Mouse (Mus musculus) E14TG2a.4 (cell line): ENCODE results near the gene Disp1.

Source experiments
- H3K27me3 ChIP-seq: 2 replicates; pipeline ENCODE4 v1.6.1; 2014; ENCODE audit warnings: low read length, control low read depth; ENCODE audit not compliant: insufficient read depth
- H3K36me3 ChIP-seq: 2 replicates; pipeline ENCODE4 v1.6.1; 2014; ENCODE audit warnings: low read length, control low read depth; ENCODE audit not compliant: insufficient read depth
- H3K4me1 ChIP-seq: replicated peaks from 2 replicates; pipeline ENCODE4 v1.6.1; 2014; ENCODE audit warnings: low read depth, low read length, control low read depth
- H3K4me3 ChIP-seq: replicated peaks from 2 replicates; pipeline ENCODE4 v1.5.1; 2014; ENCODE audit warnings: mild to moderate bottlenecking, low read length
- H3K9me3 ChIP-seq: 2 replicates; pipeline ENCODE4 v1.6.1; 2014; ENCODE audit warnings: low read length, control low read depth
- CTCF ChIP-seq: conservative IDR thresholded peaks from 2 replicates; pipeline ENCODE4 v1.5.1; 2014; ENCODE audit warnings: low read length
- NANOG ChIP-seq: IDR thresholded peaks from 2 replicates; pipeline ENCODE4 v1.6.1; 2014; ENCODE audit warnings: borderline replicate concordance, low read length, mixed read lengths
- POU5F1 ChIP-seq: IDR thresholded peaks from 2 replicates; pipeline ENCODE4 v1.6.1; 2014; ENCODE audit warnings: low read length, borderline replicate concordance

Gene Disp1

GRCm38 (mm10) chr1:183086843-183087242 is 134.5 kb downstream of the Disp1 start:
- Histone ChIP-seq H3K4me3 (peak overlapping the region; percentile 50; the same call in 1 of the 2 replicates), H3K36me3 (peaks cover 23% of the 10 kb centered on the region), H3K4me1 (peaks cover 9% of the 10 kb centered on the region; the same call in 1 of the 2 replicates), H3K9me3 (peaks cover 30% of the 10 kb centered on the region), H3K27me3 (peaks cover 20% of the 10 kb centered on the region; the same call in 1 of the 2 replicates)
- TF ChIP-seq POU5F1 (no peak), NANOG (no peak), CTCF (no peak)

- Histone ChIP-seq H3K36me3 (peaks cover 16% of the 10 kb centered on the region), H3K9me3 (peaks cover 20% of the 10 kb centered on the region), H3K4me3 (no peak overlapping the region), H3K27me3 (peaks cover 15% of the 10 kb centered on the region; the same call in 1 of the 2 replicates), H3K4me1 (peaks cover 9% of the 10 kb centered on the region; the same call in 1 of the 2 replicates)
- TF ChIP-seq NANOG (no peak), CTCF (no peak), POU5F1 (no peak)
Observed at GRCm38 (mm10) chr1:183084085-183085050, 137.0 kb downstream of the Disp1 start.

GRCm38 (mm10) chr1:183082436-183082835 is 138.9 kb downstream of the Disp1 start:
- Histone ChIP-seq H3K36me3 (peaks cover 5% of the 10 kb centered on the region; the same call in 1 of the 2 replicates), H3K9me3 (peaks cover under 1% of the 10 kb centered on the region; the same call in 1 of the 2 replicates), H3K4me1 (peaks cover 9% of the 10 kb centered on the region; the same call in 1 of the 2 replicates), H3K4me3 (no peak overlapping the region), H3K27me3 (peaks cover 3% of the 10 kb centered on the region; the same call in 1 of the 2 replicates)
- TF ChIP-seq CTCF, result no peak
- no peak for TF ChIP-seq NANOG
- no peak for TF ChIP-seq POU5F1

- H3K9me3 ChIP-seq, result no peaks in the 10 kb centered on the region
- no peak overlapping the region for H3K4me3 ChIP-seq
- no peaks in the 10 kb centered on the region; the same call in 1 of the 2 replicates for H3K36me3 ChIP-seq
- TF ChIP-seq POU5F1 (no peak), CTCF (no peak), NANOG (no peak)
- no peaks in the 10 kb centered on the region for H3K4me1 ChIP-seq
- no peaks in the 10 kb centered on the region for H3K27me3 ChIP-seq
Observed at GRCm38 (mm10) chr1:183081126-183081525, 140.2 kb downstream of the Disp1 start.

GRCm38 (mm10) chr1:183075121-183075822 is 146.1 kb downstream of the Disp1 start:
- no peaks in the 10 kb centered on the region for H3K4me1 ChIP-seq
- no peak overlapping the region for H3K4me3 ChIP-seq
- no peaks in the 10 kb centered on the region for H3K27me3 ChIP-seq
- no peaks in the 10 kb centered on the region for H3K36me3 ChIP-seq
- TF ChIP-seq CTCF, result no peak
- TF ChIP-seq NANOG, result no peak
- no peak for TF ChIP-seq POU5F1
- no peaks in the 10 kb centered on the region for H3K9me3 ChIP-seq

GRCm38 (mm10) chr1:183072263-183073050 is 148.9 kb downstream of the Disp1 start:
- Histone ChIP-seq H3K4me1 (no peaks in the 10 kb centered on the region), H3K36me3 (no peaks in the 10 kb centered on the region), H3K4me3 (no peak overlapping the region), H3K9me3 (no peaks in the 10 kb centered on the region), H3K27me3 (no peaks in the 10 kb centered on the region)
- TF ChIP-seq POU5F1 (no peak), NANOG (no peak), CTCF (no peak)

- Histone ChIP-seq H3K4me1 (no peaks in the 10 kb centered on the region), H3K27me3 (no peaks in the 10 kb centered on the region), H3K36me3 (no peaks in the 10 kb centered on the region), H3K9me3 (no peaks in the 10 kb centered on the region), H3K4me3 (no peak overlapping the region)
- no peak for TF ChIP-seq NANOG
- no peak for TF ChIP-seq CTCF
- no peak for TF ChIP-seq POU5F1
Observed at GRCm38 (mm10) chr1:183069954-183070649, 151.2 kb downstream of the Disp1 start.
